Mouse (Mus musculus) common myeloid progenitor, adult 5-6 weeks (primary cell): ENCODE results near the gene 4930432M17Rik. TPM values are rescaled to one million over a fixed set of nuclear protein-coding genes. Genes with fewer than 3 reads are reported as not detected.
A peak's percentile ranks its signal among the peaks of the same experiment; 100 is the strongest.

ENCODE experiments used
- ATAC-seq: replicated peaks from 2 replicates; pipeline ENCODE4 v1.8.0; 2016; ENCODE audit warnings: low read depth, mild to moderate bottlenecking, moderate TSS enrichment, inconsistent platforms; ENCODE audit not compliant: poor library complexity, severe bottlenecking
- total RNA-seq: library from RNA; stranded (forward); fragments of 200-1000, 187-1606 nt; gene quantifications from 2 replicates; pipeline ENCODE4 v1.2.3, GENCODE M21; 2017

4930432M17Rik gene
- not detected in 2 replicates for total RNA-seq

- no peak for ATAC-seq
Observed at GRCm38 (mm10) chr3:121670462-121670861, at the start of gene 4930432M17Rik. TSS of gene 4930432M17Rik (plus strand) at chr3:121670762.

GRCm38 (mm10) chr3:121625662-121626061 lies 44.9 kb upstream of the 4930432M17Rik start:
- no peak for ATAC-seq

GRCm38 (mm10) chr3:121626273-121626672 lies 44.3 kb upstream of the 4930432M17Rik start:
- peak; percentile 39 for ATAC-seq

GRCm38 (mm10) chr3:121628245-121628644 lies 42.3 kb upstream of the 4930432M17Rik start:
- no peak for ATAC-seq

GRCm38 (mm10) chr3:121630626-121631025 lies 39.9 kb upstream of the 4930432M17Rik start:
- peak; percentile 90 for ATAC-seq

GRCm38 (mm10) chr3:121634963-121635362 lies 35.6 kb upstream of the 4930432M17Rik start:
- no peak for ATAC-seq

GRCm38 (mm10) chr3:121635505-121635904 lies 35.1 kb upstream of the 4930432M17Rik start:
- no peak for ATAC-seq

GRCm38 (mm10) chr3:121636315-121636714 lies 34.2 kb upstream of the 4930432M17Rik start:
- ATAC-seq, result no peak

GRCm38 (mm10) chr3:121636748-121637147 lies 33.8 kb upstream of the 4930432M17Rik start:
- ATAC-seq, result peak; percentile 52; the same call in 1 of the 2 replicates

- ATAC-seq, result 0 out of 2 replicates have a peak, but pooled peaks have one; percentile 45
Observed at GRCm38 (mm10) chr3:121637792-121638191, 32.8 kb upstream of the 4930432M17Rik start.

- no peak for ATAC-seq
Observed at GRCm38 (mm10) chr3:121638241-121638640, 32.3 kb upstream of the 4930432M17Rik start.

GRCm38 (mm10) chr3:121640611-121641010 lies 30.0 kb upstream of the 4930432M17Rik start:
- no peak for ATAC-seq

GRCm38 (mm10) chr3:121643236-121643635 lies 27.3 kb upstream of the 4930432M17Rik start:
- ATAC-seq, result no peak

GRCm38 (mm10) chr3:121645447-121645846 lies 25.1 kb upstream of the 4930432M17Rik start:
- ATAC-seq, result no peak

GRCm38 (mm10) chr3:121646364-121647048 lies 24.1 kb upstream of the 4930432M17Rik start:
- ATAC-seq, result no peak

- no peak for ATAC-seq
Observed at GRCm38 (mm10) chr3:121648238-121648778, 22.3 kb upstream of the 4930432M17Rik start.

GRCm38 (mm10) chr3:121650052-121650671 lies 20.4 kb upstream of the 4930432M17Rik start:
- no peak for ATAC-seq

GRCm38 (mm10) chr3:121651710-121652109 lies 18.9 kb upstream of the 4930432M17Rik start:
- ATAC-seq, result peak; percentile 72

GRCm38 (mm10) chr3:121652186-121652585 lies 18.4 kb upstream of the 4930432M17Rik start:
- ATAC-seq, result no peak

- no peak for ATAC-seq
Observed at GRCm38 (mm10) chr3:121656922-121657321, 13.6 kb upstream of the 4930432M17Rik start.
